Mouse (Mus musculus): Measurements from ENCODE around the gene Btrc. TPM values are rescaled to one million over a fixed set of nuclear protein-coding genes. Genes with fewer than 3 reads are reported as not detected.

Gene Btrc
- 53.7 and 54.3 TPM in 2 replicates for polyA plus RNA-seq (2015; fragmentation: Nextera tagmentation; extraction: Ambion mirVana)

GRCm38 (mm10) chr19:45363384-45363926 is at the start of gene Btrc:
Gene Btrc, plus strand, starts transcription at chr19:45363734.
- Histone ChIP-seq H3K36me3 (ENCODE audit: insufficient read depth, low read length) (0 out of 2 replicates have a peak, but pooled peaks cover 3% of the 10 kb centered on the region), H3K4me2 (replicated peaks; ENCODE audit: low read depth, low read length) (peak within 1 kb of the TSS; percentile 60), H3K9ac (replicated peaks; ENCODE audit: low read length) (peak within 1 kb of the TSS; percentile 90), H3K27me3 (ENCODE audit: insufficient read depth, low read length) (no peaks in the 10 kb centered on the region), H3K27ac (ENCODE audit: low read length) (peak within 1 kb of the TSS; percentile 93), H3K9me3 (ENCODE audit: low read length) (no peaks in the 10 kb centered on the region), H3K4me3 (ENCODE audit: low read length) (peak within 1 kb of the TSS; percentile 91), H3K4me1 (ENCODE audit: insufficient read depth, low read length) (peaks cover 7% of the 10 kb centered on the region)
- under 1% methylated on average over 41 of the region's 42 CpGs for WGBS
- ATAC-seq (ENCODE audit: low FRiP score, low TSS enrichment) = peak; percentile 99

DNA sequence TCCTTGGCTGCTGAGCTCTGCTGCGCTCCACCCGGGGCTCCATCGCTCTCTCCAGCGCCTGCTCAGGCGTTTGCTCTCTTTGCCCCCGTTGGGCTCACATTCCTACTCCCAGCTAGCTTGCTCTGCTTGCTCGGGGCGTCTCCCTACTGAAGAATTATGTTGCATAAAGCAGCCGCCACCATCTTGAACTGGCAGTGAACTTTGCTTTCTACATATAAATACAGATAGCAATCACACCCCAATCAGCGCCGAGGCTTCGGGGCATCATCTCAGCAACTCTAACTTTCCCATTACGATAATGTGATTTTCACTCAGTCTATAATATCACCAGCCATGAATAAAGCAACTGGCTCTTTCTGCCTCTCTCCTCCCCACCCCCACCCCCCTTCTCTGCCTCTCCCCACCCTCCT is 46.1 kb upstream of the Btrc start:
- H3K27me3 ChIP-seq (ENCODE audit: insufficient read depth, low read length) = no peaks in the 10 kb centered on the region
- H3K9me3 ChIP-seq (ENCODE audit: low read length) = no peaks in the 10 kb centered on the region
- no peaks in the 10 kb centered on the region for H3K36me3 ChIP-seq (ENCODE audit: insufficient read depth, low read length)
- peaks cover 29% of the 10 kb centered on the region for H3K4me1 ChIP-seq (ENCODE audit: insufficient read depth, low read length)
- H3K4me2 ChIP-seq (replicated peaks; ENCODE audit: low read depth, low read length) = peak overlapping the region; percentile 25
- no peak overlapping the region for H3K4me3 ChIP-seq (ENCODE audit: low read length)
- peak overlapping the region; percentile 83 for H3K27ac ChIP-seq (ENCODE audit: low read length)
- H3K9ac ChIP-seq (replicated peaks; ENCODE audit: low read length) = peak overlapping the region; percentile 24; the same call in 1 of the 2 replicates
- peak; percentile 67 for ATAC-seq (ENCODE audit: low FRiP score, low TSS enrichment)
- WGBS = 13% methylated on average over 13 of the region's 13 CpGs

DNA sequence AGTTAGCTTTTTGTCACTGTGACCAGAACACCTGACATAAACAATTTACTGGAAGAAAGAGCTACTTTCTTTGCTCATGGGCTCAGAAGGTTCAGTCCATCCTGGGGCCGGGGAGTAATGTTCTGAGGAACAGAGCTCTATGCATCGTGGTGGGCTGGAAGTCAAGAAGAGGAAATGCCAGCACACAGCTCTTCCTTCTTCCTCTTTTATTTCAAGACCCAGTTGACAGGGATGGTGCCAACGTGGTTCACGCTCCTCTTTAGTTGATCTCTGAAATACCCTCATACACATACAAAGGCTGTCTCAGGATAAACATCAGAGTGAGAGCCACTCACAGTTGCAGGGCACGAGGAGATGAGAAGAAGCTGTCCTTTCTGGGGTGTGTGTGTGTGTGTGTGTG is 42.5 kb upstream of the Btrc start:
- Histone ChIP-seq H3K9ac (replicated peaks; ENCODE audit: low read length) (no peak overlapping the region), H3K4me1 (ENCODE audit: insufficient read depth, low read length) (peaks cover 15% of the 10 kb centered on the region; the same call in 1 of the 2 replicates), H3K36me3 (ENCODE audit: insufficient read depth, low read length) (no peaks in the 10 kb centered on the region), H3K27me3 (ENCODE audit: insufficient read depth, low read length) (no peaks in the 10 kb centered on the region), H3K27ac (ENCODE audit: low read length) (no peak overlapping the region), H3K4me2 (replicated peaks; ENCODE audit: low read depth, low read length) (no peak overlapping the region), H3K4me3 (ENCODE audit: low read length) (no peak overlapping the region), H3K9me3 (ENCODE audit: low read length) (no peaks in the 10 kb centered on the region)
- 77% methylated on average over 5 of the region's 5 CpGs for WGBS
- ATAC-seq (ENCODE audit: low FRiP score, low TSS enrichment) = no peak

DNA sequence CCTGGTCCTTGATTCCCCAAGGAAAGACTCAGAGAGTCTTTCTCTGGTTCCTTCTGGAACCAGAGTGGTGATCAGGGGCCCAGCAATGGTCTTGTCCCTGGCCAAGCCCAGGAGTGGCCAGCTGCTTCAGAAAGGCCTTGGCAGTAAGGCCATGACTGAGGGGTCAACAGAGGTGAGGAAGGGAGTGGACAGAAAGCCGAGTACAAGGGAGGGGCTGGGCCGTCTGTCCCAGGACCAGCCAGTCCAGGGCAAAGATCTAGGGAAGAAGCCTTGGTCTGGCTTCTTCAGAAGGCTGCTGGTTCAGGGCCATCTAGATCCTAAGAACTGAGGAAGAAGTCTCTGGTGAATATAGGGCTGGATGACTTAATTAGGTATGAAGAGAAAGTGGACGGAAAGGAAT is 34.5 kb upstream of the Btrc start:
- H3K9me3 ChIP-seq (ENCODE audit: low read length) = no peaks in the 10 kb centered on the region
- H3K27me3 ChIP-seq (ENCODE audit: insufficient read depth, low read length) = peaks cover 6% of the 10 kb centered on the region; the same call in 1 of the 2 replicates
- no peak overlapping the region for H3K27ac ChIP-seq (ENCODE audit: low read length)
- 58% methylated on average over 3 of the region's 3 CpGs for WGBS
- ATAC-seq (ENCODE audit: low FRiP score, low TSS enrichment) = no peak
- H3K4me3 ChIP-seq (ENCODE audit: low read length) = no peak overlapping the region
- H3K4me2 ChIP-seq (replicated peaks; ENCODE audit: low read depth, low read length) = no peak overlapping the region
- H3K4me1 ChIP-seq (ENCODE audit: insufficient read depth, low read length) = peaks cover 8% of the 10 kb centered on the region
- H3K36me3 ChIP-seq (ENCODE audit: insufficient read depth, low read length) = no peaks in the 10 kb centered on the region
- H3K9ac ChIP-seq (replicated peaks; ENCODE audit: low read length) = no peak overlapping the region

- Histone ChIP-seq H3K9me3 (ENCODE audit: low read length) (no peaks in the 10 kb centered on the region), H3K4me1 (ENCODE audit: insufficient read depth, low read length) (peaks cover 8% of the 10 kb centered on the region), H3K27me3 (ENCODE audit: insufficient read depth, low read length) (peaks cover 6% of the 10 kb centered on the region; the same call in 1 of the 2 replicates), H3K9ac (replicated peaks; ENCODE audit: low read length) (no peak overlapping the region), H3K4me2 (replicated peaks; ENCODE audit: low read depth, low read length) (peak overlapping the region; percentile 37), H3K36me3 (ENCODE audit: insufficient read depth, low read length) (no peaks in the 10 kb centered on the region), H3K27ac (ENCODE audit: low read length) (no peak overlapping the region), H3K4me3 (ENCODE audit: low read length) (no peak overlapping the region)
- no peak for ATAC-seq (ENCODE audit: low FRiP score, low TSS enrichment)
- 13% methylated on average over 24 of the region's 24 CpGs for WGBS
Measured at GRCm38 (mm10) chr19:45329748-45330298, 33.7 kb upstream of the Btrc start.

DNA sequence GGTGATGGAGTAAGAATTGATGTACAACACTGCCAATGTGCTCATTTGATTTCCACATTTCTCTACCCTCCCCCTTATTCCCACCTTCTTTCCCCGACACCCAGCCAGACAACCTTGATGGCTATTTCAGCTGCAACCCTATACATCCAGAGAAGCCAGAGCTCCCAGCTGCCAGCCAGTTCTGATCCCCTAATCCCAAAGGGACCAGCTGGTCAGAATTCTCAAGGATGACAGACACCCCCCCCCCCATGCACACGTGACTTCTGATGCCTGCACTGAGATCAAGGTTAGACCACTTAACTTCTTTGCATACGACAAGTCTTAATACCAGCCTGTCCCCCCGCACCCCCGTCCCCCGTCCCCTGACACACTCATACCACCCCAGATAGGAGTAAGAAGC is 26.8 kb upstream of the Btrc start:
- Histone ChIP-seq H3K27me3 (ENCODE audit: insufficient read depth, low read length) (no peaks in the 10 kb centered on the region), H3K9ac (replicated peaks; ENCODE audit: low read length) (no peak overlapping the region), H3K36me3 (ENCODE audit: insufficient read depth, low read length) (no peaks in the 10 kb centered on the region), H3K4me2 (replicated peaks; ENCODE audit: low read depth, low read length) (no peak overlapping the region), H3K27ac (ENCODE audit: low read length) (no peak overlapping the region), H3K9me3 (ENCODE audit: low read length) (no peaks in the 10 kb centered on the region), H3K4me3 (ENCODE audit: low read length) (no peak overlapping the region), H3K4me1 (ENCODE audit: insufficient read depth, low read length) (no peaks in the 10 kb centered on the region)
- WGBS = 78% methylated on average over 6 of the region's 6 CpGs
- ATAC-seq (ENCODE audit: low FRiP score, low TSS enrichment) = no peak

GRCm38 (mm10) chr19:45338182-45338581 is 25.4 kb upstream of the Btrc start:
- Histone ChIP-seq H3K27ac (ENCODE audit: low read length) (no peak overlapping the region), H3K9ac (replicated peaks; ENCODE audit: low read length) (no peak overlapping the region), H3K27me3 (ENCODE audit: insufficient read depth, low read length) (no peaks in the 10 kb centered on the region), H3K4me2 (replicated peaks; ENCODE audit: low read depth, low read length) (no peak overlapping the region), H3K4me3 (ENCODE audit: low read length) (no peak overlapping the region), H3K36me3 (ENCODE audit: insufficient read depth, low read length) (no peaks in the 10 kb centered on the region), H3K4me1 (ENCODE audit: insufficient read depth, low read length) (no peaks in the 10 kb centered on the region), H3K9me3 (ENCODE audit: low read length) (no peaks in the 10 kb centered on the region)
- ATAC-seq (ENCODE audit: low FRiP score, low TSS enrichment) = no peak
- WGBS = 42% methylated on average over 10 of the region's 10 CpGs

DNA sequence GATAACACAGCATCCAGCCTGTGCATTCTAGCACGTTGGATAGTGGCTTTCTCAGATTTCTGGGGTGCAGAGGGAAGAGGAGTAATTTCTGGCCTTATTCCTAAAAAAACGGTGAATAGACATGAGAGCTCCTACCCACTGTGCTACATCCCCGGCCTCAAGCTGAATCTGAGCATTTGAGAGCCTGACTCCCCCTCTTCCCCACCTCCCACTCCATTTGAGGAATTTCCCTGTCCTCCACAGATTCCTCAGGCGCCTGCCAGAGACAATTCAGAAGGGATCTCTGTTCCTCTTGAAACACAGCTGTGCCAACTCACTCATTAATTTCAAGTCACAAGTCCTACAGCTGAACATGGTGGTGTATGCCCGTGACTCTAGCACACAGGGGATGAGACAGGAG is 19.6 kb upstream of the Btrc start:
- H3K27ac ChIP-seq (ENCODE audit: low read length) = no peak overlapping the region

GRCm38 (mm10) chr19:45348188-45348587 is 15.3 kb upstream of the Btrc start:
- Histone ChIP-seq H3K27me3 (ENCODE audit: insufficient read depth, low read length) (no peaks in the 10 kb centered on the region; the same call in 1 of the 2 replicates), H3K9ac (replicated peaks; ENCODE audit: low read length) (no peak overlapping the region), H3K9me3 (ENCODE audit: low read length) (no peaks in the 10 kb centered on the region), H3K4me1 (ENCODE audit: insufficient read depth, low read length) (no peaks in the 10 kb centered on the region), H3K4me3 (ENCODE audit: low read length) (no peak overlapping the region), H3K4me2 (replicated peaks; ENCODE audit: low read depth, low read length) (no peak overlapping the region), H3K36me3 (ENCODE audit: insufficient read depth, low read length) (no peaks in the 10 kb centered on the region), H3K27ac (ENCODE audit: low read length) (no peak overlapping the region)
- ATAC-seq (ENCODE audit: low FRiP score, low TSS enrichment) = no peak
- WGBS = 67% methylated on average over 4 of the region's 4 CpGs

More for the DNA sequence above, 19.6 kb upstream of the Btrc start:
- no peak overlapping the region for H3K9ac ChIP-seq (replicated peaks; ENCODE audit: low read length)
- 39% methylated on average over 5 of the region's 5 CpGs for WGBS
- no peaks in the 10 kb centered on the region for H3K36me3 ChIP-seq (ENCODE audit: insufficient read depth, low read length)
- ATAC-seq (ENCODE audit: low FRiP score, low TSS enrichment) = 0 out of 2 replicates have a peak, but pooled peaks have one; percentile 27
- H3K4me2 ChIP-seq (replicated peaks; ENCODE audit: low read depth, low read length) = no peak overlapping the region
- no peaks in the 10 kb centered on the region for H3K9me3 ChIP-seq (ENCODE audit: low read length)
- H3K27me3 ChIP-seq (ENCODE audit: insufficient read depth, low read length) = no peaks in the 10 kb centered on the region
- no peaks in the 10 kb centered on the region for H3K4me1 ChIP-seq (ENCODE audit: insufficient read depth, low read length)
- H3K4me3 ChIP-seq (ENCODE audit: low read length) = no peak overlapping the region

- Histone ChIP-seq H3K4me2 (replicated peaks; ENCODE audit: low read depth, low read length) (no peak overlapping the region), H3K27me3 (ENCODE audit: insufficient read depth, low read length) (no peaks in the 10 kb centered on the region; the same call in 1 of the 2 replicates), H3K36me3 (ENCODE audit: insufficient read depth, low read length) (no peaks in the 10 kb centered on the region), H3K9me3 (ENCODE audit: low read length) (no peaks in the 10 kb centered on the region), H3K9ac (replicated peaks; ENCODE audit: low read length) (no peak overlapping the region), H3K4me1 (ENCODE audit: insufficient read depth, low read length) (no peaks in the 10 kb centered on the region), H3K4me3 (ENCODE audit: low read length) (no peak overlapping the region), H3K27ac (ENCODE audit: low read length) (no peak overlapping the region)
- WGBS = 66% methylated on average over 12 of the region's 12 CpGs
- no peak for ATAC-seq (ENCODE audit: low FRiP score, low TSS enrichment)
Measured at GRCm38 (mm10) chr19:45350456-45350855, 13.1 kb upstream of the Btrc start.

Measured in kidney, embryonic 16.5 days (tissue).